Mouse (Mus musculus): ENCODE measurements around the gene Ctnnb1.

Gene Ctnnb1

DNA sequence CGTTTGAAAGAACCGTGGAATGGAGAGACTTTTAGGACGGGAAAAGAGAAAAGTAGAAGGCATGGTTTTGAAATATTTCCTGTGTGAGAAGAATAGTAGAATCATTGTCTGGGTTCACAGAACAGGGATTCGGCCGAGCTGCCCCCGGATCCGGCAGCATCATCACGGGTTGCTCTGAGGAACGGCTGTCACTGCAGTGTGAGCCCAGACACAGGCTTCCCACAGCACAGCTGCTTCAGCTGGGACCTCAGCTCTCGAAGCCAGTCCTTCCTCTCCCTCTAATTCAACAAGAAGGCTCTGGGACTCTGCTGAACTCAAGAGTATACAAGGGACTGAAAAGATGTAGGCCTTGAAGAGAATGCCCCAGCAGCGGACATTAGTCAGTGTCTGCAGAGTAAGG, 69.7 kb downstream of the Ctnnb1 start:
- in situ Hi-C loops (cut with MseI, MboI) = no loop called here

DNA sequence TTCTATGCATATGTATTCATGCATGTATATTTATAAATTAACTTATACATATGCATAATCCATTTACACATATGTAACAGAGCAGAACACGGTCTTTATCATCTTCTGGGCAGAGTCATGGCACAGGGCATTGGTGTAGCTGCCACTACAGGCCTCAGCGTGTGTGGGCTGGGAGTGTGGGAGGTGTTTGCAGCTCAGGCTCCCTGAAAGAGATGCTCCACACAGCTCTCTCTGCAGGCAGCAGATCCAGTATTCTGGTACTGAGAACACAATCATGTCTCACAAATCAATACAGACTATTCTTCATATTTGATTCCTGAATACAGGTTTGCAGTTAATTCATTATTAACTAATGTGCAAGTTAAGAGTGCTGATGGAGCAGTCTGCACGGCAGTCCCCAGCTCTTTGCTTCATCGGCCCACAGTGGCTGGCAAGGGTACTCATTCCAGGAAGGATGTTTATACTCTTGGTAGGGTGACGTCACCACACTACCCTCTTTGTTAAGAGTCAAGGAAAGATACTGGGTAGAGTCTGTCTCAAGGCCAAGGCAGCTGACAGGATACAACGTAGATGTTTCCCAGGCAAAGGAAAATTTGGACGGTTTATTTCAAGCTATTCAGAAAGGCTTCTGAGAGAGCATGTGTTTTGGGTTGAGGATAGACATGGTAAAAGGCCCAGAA, 71.8 kb downstream of the Ctnnb1 start:
- in situ Hi-C loops (cut with MseI, MboI) = no loop called here

DNA sequence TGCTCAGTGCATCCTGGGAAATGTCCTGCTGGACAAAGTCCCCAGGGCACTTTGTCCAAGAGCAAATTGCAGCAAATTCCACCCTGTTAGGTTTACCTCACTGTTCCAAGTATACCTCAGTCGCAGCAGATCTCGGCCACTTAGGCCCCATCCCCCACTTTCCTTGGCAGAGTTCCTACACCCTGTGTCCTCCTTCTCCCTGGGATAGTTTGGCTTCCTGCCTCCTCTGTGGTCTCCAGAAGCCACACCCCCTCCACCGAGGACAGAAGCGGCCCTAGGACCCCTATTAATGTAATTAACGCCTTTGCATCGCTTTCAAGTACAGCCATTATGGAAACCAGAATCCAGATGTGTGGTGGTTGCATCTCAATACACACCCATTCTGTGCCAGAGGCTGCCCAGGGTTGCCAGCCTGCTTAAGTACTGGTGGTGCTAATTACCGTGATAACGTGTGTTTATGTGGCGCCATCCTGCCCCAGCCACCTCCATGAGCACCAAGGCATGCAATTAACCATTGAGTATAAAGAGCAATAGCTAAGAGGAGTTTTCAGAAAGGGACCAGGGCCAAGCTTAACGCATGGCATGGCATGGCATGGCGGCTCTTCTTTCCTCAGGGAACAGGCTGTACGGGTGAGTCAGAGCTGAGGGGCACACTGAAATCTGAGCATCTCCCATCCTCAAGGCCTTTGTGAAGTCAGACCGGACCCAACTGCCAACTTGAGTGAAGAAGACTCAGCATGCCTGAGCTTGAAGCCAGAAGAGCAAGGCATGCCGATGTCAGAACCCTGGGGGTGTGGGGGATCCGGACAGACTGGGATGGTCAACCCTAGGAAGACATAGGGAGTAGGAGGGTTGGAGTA, 72.9 kb downstream of the Ctnnb1 start:
- in situ Hi-C loops (cut with MseI, MboI) = no loop called here

DNA sequence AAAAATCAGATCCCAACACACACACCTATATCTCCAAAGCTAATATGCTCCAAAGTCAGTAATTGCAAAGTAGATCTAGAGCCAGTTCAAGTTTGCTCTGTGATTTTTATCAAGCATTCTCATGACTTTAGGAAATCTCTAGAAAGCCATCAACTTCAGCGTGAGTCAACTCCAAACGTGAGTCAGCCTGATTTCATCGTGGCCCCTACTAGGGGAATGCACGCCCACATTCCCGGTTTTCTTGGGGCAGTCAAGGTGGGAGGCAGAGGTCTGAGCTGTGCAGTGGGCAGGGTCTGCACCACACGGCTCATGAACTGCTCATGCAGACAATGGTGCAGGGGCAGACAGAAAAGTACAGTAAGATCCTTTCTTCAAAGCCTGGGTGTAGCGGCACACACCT, 76.9 kb downstream of the Ctnnb1 start:
- in situ Hi-C loops (cut with MseI, MboI) = no loop called here
